Mouse (Mus musculus) cerebellum, postnatal 36 days (tissue): ENCODE results near the gene Rc3h1.
"Not testable (repeated sequence)": the region's sequence is repeated elsewhere in the genome, so short reads cannot be mapped to it uniquely, and the experiment has no call there.

Experiments
- DNase-seq, 2 experiments: peaks; one replicate each; pipeline ENCODE4 v3.0.0; 2021 to 2022; ENCODE audit warnings: mixed read lengths in 2 of 2

Gene Rc3h1

DNA sequence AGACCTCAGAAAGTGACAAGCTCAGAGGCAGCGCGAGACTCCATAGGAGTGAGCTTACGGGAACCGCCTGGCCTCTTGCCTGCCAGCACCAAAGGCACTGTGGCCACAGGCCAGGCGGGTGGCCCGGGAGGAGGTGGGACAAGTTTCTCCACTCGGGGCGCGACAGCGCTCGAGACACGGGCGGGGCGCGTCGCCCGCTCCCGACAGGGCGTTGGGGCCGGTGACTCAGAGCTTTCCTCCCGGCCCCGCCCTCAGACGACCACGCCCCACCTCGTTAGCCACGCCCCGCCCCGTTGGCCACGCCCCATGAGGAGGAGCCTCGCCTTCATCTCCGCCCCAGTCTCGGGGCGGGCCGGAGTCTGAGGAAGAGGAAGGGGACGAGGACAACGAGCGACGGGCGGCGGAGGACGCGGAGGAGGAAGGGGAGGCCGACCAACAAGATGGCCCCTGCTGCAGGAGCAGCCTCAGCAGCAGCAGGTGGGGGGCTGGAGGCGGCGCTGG, at the start of gene Rc3h1:
TSS of gene Rc3h1 (plus strand) at position 362 of the 501 bp plus-strand sequence.
- DNase-seq, result peak; percentile 99

DNA sequence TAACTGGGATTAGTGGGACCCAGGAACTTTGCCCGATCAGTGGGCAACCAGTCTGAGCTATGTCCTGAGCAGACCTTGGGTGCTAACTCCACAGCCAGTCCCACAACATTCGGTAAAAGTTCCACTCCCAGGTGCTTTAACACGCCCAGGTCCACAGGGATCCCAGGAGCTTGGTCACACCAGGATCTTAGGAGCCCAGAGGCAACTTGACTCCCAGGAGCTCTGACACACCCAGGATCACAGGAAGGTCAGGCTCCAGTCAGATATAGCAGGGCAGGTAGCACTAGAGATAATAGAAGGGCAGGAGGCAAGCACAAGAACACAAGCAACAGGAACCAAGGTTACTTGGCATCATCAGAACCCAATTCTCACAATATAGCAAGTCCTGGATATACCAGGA, 48.1 kb upstream of the Rc3h1 start:
- DNase-seq, result no peak

DNA sequence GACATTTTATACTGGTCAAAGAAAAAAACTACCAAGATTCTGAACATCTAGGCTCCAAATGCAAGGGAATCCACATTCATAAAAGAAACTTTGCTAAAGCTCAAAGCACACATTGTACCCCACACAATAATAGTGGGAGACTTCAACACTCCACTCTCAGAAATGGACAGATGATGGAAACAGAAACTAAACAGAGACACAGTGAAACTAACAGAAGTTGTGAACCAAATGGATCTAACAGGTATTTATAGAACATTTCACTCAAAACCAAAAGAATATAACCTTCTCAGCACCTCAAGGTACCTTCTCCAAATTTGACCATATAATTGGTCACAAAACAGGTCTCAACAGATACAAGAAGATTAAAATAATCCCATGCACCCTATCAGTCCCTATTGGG, 46.3 kb upstream of the Rc3h1 start:
- DNase-seq, result not testable (repeated sequence)

DNA sequence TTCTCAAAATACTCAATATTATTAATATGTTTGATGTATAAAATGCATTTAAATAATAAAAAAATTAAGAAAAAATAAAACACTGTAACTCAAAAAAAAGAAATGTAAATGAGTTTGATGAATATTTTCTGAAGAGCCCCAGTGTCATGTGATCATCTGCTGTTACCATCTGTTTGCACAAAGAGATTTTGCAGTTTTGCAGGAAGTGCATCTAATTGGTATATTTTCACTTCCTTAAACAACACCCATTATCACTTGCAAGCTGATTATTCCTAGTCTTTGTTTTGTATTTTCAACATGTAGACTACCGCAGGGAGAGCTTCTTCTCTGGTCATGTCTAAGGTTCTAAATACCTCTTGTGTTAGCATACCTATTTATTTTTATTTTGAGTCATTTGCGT, 45.1 kb upstream of the Rc3h1 start:
- no peak for DNase-seq

DNA sequence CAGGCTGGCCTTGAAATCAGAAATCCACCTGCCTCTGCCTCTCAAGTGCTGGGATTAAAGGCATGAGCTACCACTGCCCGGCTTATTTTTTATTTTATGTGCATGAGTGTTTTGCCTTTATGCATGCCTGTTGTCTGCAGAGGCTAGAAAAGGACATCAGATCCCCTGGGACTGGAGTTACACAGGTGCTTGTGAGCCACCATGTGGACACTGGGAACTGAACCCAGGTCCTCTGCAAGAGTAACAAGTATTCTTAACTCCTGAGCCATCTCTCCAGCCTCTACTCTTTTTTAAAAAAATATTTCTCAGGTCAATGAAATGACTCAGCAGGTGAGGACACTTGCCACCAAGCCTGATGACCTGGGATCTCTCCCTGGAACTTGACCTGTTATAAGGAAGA, 44.6 kb upstream of the Rc3h1 start:
- no peak for DNase-seq

DNA sequence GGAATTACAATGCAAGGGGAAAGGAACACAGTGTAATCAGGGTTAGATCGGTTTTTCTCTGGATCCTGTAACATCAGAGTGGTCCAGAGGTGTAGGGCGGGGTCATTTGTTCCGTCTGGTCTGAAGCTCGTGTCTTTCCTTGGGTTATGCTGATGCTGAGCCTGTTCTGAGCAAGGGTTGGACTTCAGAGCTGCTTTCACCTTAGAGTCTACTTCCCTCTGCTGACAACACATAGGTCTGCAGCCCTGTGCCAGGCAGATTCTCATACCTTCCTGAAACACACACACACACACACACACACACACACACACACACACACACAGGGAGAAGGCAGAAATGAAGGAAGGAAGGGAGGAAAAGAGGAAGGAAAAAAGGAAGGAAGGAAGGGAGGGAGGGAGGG, 43.2 kb upstream of the Rc3h1 start:
- DNase-seq, result peak; percentile 53 to 60

DNA sequence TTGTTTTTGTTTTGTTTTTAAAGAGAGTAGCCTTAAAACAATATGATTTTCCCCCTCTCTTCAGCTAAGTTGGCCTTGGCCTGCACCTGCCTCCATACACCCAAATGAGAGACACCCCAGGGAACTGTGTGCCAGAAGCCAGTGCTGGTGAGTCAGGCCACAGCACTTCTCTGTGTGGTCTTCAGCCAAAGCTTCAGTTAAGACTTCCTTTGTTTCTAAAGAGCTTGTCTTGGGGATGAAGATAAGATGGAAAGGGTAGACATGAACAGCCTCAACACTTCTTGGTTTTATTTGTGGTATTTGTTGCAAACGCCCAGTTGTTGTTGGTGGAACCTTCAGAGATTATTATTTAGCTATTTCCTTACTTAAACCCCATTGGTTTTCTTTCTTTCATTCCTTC, 31.5 kb upstream of the Rc3h1 start:
- DNase-seq, result no peak

DNA sequence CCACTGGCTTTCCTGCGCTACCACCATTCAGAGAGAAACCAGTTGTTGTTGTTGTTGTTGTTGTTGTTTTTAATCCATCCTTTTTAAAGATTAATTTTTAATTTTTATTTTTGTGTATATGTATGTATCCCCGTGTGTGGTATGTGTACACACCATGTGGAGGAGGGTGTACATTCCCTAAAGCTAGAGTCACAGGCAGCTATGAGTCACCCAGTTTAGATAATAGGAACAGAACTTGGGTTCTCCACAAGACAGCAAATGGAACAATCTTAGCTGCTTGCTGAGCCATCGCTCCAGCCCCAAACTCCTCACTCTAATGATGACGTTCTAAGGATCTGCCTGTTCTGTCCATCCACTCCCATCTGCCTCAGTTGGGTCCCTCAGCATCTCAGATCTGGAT, 29.2 kb upstream of the Rc3h1 start:
- no peak for DNase-seq

DNA sequence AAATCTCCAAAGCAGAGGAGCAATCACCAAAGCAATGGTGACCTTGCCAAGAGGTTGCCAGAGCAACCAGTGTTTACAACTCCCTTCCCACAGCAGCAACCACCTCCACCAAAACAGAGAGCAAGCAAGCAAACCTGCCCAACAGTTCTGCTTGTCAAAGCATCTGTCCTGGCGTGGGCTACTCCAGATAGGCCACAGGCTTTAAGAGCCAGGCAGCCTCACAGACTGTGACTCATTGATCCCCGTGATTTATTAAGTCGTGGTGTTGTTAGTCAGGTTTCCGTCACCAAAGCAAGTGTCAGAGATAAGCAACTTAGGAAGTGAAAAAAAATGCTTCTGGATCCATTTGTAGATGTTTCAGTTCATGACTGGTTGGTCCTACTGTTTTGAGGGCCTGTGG, 27.7 kb upstream of the Rc3h1 start:
- no peak for DNase-seq

DNA sequence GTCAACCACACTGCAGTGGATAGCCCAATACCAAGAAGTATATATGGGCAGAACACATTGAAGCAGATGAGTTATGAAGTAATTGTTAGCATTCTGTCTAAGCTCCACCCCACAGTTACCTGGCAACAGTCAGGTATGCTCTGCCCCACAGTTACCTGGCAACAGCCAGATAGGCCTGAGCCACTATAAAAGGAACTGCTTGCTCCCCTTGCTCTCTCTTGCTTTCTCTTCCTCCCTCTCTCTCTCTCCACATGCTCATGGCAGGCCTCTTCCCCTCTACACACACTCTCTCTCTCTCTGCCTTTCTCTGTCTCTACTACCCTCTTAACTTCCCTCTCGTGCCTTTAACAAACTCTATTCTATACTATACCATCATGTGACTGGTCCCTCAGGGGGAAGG, 24.8 kb upstream of the Rc3h1 start:
- DNase-seq, result not testable (repeated sequence)

DNA sequence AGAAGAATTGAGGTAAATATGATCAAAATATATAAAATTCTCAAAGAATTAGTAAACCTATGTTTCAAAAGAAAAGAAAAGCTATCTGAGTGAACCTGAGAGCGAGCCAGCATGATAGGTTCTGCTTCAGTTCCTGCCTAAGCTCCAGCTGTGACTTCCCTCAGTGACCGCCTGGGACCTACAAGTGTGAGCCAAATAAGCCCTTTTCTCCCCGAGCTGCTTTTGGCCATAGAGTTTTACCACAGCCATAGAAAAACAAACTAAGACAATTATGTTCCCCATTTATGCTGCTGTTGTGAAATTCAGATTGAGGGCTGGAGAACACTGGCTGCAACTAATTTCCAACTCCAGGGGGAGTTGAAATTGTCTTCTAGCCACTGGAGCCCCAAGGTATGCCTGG, 24.2 kb upstream of the Rc3h1 start:
- DNase-seq, result no peak

DNA sequence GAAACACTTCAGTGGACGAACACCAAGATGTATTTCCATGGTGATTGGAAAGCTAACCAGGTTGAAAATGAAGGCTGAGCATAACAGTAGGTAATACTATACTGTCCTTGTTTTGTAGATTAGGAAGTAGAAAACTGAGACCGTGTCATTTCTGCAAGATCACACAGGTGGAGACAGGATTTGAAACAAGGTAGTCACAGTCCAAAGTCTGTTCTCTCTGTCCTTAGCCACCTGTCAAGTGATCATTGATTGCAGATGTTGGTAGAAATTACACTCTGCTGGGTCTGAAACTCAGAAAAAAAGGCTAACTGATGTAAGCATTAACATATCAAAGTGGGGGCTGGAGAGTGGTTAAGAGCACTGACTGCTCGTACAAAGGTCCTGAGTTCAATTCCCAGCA, 21.9 kb upstream of the Rc3h1 start:
- DNase-seq, result no peak

DNA sequence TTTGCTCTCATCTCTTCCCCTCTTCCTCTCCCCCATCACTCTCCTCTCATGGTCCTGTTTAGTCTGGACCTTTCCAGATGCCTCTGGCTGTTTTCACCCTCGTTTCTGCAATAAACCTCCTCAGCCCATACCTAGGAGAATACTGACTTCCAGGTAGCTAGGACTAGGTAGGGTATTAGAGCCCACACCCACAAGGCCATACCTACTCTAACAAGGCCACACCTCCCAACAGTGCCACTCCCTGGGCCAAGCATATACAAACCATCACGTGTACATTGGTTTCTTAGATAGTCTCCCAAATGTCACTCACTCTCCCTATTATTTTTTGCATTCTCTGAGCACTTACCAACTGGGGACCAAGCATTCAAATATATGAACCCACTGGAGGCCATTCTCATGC, 21.2 kb upstream of the Rc3h1 start:
- DNase-seq, result no peak

DNA sequence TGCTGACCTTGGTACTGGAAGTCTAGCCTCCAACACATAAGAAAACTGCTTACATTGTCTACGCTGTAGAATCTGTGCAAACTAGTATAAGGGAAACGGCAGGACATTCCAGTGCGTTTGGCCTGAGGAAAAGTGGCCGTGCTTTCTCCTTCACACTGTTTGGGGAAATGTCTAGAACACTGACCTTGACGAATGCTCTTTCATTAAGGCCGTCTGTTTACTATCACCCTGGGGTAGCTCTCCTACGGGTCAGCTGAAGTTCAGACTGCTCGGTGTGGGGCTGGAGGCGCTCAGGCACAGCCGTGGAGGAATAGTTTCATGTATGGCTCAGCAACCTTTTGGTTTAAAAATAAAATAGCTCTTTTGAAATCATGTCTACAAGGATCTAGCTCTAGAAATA, 6.5 kb upstream of the Rc3h1 start:
- no peak for DNase-seq

DNA sequence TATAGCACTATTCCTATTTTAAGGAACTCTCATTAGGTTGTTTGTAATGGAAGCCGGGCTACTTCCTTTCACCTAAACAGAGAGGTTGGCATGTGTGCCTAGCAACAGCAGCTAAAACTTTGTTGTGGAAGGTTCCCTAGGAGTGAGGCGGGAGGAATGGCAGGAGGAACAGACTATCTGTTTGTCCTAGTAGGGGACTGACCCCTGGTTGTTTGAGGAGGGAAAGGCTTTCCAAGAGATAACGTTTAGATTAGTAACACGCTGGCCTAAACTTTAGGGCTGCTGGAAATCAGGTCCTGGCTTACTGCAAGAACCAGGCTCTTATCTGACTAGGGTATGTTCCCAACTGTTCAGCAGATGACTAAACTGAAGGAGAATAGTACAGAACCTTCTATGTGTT, 2.2 kb upstream of the Rc3h1 start:
- DNase-seq, result no peak

DNA sequence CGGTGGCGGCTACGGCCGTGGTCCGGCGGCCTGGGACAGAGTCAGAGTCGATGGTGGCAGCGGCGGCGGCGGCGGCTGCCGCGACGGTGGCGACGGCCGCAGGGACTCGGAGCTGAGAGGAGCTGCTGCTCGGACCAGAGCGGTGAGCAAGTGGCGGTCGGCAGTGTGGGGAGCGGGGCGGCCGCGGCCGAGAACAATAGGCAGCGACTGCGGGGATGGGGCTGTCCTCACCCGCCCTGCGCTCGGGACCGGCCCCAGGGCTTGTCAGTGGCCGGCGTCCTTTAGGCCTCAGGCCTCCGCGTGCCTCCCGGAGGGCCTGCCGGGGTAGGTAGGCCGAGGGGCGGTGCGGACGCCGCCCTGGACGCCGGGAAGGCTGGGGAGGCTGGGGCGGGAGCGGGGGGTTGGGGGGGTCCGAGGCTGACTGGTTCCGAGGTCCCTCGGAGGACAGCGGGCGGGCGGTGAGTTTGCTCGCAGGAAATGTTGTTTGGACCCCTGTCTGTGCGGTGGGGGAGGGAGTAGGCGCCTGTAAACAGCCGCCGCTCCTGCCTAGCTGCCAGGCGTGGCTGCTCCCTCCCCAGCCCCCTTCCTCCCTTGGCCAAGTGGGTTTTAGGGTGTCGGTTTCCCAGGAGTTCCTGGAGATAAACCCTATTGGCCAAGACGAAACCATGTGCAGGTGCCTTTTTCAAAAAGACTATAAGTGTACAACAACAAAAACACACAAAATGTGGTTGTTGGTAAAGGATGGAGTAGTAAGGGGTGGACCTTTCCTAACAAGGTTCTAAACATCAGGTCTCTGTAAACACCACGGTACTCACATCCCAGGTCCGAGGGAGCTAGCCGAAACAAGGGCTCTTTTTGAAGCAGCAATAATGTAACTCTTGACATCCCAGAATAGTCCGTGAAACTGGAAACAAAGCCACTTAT, 602 bp downstream of the Rc3h1 start:
- DNase-seq, result peak in 1 of 2 experiments; percentile 57

DNA sequence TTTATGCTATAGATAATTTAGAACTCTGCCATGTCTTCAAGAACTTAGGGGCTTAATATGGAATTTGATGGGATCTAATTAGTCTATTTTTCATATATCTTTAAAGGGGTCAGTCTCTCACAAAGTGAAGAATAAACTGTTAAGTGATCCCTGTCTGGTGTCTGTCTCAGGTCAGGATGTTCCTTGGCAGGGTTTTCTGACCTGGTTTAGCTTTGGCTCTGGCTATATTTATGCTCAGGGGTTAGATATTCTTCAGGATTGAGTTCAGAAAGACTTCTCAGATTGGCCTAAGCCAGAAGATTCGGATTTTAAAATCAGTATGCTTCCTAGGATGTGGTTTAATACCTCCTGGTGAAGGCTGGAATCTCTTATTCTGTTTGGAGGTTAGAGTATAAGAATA, 4.0 kb downstream of the Rc3h1 start:
- no peak for DNase-seq

DNA sequence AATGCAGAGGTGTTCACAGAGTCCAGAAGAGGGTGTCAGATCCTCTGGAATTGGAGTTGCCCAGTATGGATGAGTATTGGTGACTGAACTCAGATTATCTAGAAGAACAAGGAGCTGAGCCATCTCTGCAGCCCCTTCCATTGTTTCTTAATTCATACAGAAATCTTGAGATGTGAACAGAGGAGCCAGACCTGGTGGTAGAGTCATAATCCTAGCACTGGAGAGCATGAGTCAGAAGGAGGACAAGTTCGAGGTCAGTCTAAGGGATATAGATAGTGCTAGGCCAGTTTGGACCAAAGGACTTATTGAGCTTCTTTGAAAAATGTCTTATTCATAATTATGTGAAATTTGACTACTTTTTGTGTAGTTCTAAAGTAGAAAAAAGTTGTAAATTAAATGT, 4.6 kb downstream of the Rc3h1 start:
- DNase-seq, result no peak

DNA sequence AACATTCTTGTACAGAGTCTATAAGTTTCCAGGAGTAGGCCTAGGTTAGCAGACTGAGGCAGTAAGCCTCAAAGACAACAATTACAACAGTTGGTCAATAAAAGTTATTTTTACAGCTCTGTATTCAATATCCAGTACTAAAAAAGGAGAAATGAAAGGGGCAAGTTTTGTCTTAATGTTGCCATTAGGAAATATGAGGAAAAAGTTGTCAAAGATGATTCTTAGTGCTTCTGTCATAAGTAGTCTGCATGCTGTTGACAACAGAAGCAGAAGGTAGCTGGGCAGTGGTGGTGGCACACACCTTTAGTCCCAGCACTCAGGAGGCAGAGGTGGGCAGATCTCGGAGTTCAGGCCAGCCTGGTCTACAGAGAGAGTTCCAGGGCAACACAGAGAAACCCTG, 13.2 kb downstream of the Rc3h1 start:
- DNase-seq, result no peak

DNA sequence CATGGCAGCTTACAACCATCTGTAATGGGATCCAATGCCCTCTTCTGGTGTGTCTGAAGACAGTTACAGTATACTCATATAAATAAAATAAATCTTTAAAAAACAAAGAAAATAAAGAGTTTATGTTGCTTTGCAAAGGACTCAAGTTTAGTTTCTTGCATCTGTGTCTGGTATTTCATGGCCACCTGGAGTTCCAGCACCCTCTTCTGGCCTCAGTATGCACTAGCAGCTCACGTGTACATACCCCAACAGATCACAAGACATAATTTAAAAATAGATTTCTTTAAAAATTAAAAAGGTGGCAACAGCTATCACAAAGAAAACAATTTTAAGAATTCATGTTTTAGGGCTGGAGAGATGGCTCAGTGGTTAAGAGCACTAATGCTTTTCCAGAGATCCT, 15.7 kb downstream of the Rc3h1 start:
- no peak for DNase-seq

DNA sequence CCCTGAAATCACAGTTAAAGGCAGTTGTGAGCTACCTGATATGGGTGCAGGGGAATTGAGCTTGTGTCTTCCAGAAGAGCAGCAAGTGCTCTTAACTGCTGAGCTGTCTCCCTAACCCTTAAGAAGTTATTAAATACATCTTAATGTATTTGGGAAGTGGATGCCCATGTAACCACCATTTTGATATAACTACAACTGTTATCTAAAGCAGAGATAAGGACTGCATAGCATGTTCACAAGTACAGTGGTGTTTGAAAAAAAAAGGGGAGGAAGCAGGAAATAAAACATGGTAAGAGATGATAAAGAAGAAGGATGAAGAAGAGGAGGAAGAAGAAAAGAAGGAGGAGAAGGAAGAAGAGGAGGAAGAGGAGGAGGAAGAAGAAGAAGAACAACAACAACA, 25.1 kb downstream of the Rc3h1 start:
- DNase-seq, result no peak

DNA sequence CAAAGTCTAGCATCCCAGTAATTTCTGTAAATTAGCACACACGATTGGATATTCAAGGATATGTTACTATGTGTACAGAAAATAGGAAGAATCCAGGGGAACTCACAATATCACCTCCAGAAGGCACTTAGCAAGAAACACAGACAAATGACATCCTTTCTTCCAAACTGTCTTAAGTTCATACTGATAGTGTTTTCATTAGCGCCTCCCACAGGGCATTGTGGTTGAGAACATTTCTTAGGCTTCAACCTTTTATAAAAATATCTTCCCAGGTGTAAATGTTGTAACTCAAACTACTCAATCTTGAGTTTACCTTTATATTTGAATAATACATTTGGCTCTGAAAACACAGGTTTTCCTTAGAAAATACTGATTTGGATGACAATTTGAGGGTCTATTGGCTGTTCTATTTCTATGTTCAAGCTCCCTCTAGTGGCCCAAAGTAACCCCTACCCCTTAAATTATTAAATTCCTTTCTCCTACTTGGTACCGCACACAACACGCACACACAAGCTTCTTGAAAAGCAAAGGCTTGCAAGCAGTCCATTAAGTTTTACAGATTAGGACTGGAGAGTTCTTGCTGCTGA, 27.8 kb downstream of the Rc3h1 start:
- peak in 1 of 2 experiments; percentile 24 for DNase-seq

DNA sequence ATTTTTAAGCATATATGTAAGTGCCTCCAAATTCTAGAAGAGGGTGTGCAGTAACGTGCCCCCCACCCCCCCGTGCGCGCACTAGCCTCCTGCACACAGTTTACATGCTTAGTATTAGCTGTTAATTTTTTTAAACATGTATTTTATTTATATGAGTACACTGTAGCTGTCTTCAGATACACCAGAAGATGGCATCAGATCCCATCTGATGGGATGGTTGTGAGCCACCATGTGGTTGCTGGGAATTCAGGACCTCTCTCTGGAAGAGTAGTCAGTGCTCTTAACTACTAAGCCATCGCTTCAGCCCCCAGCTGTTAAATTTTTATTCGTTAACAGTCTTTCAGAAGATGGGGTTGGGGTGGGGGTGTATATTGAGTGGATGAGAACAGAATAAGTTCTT, 29.3 kb downstream of the Rc3h1 start:
- DNase-seq, result no peak

DNA sequence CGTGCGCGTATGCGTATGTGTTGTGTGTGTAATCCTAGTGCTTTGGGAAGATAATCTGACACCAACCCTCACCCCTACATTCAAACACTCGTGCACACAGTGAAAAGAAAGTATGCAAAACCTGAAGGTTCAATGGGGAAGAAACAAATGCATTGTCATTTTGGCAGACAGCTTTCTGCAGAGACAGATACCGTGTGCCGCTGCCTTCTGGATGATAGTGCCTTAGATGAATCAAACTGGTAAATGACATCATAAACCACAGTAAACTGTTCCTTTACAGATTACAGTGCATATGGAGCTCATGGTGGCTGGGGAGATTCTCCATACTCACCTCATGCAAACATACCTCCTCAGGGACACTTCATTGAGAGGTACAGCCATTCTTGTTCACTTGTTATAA, 57.0 kb downstream of the Rc3h1 start:
- DNase-seq, result no peak
